Mouse (Mus musculus): ENCODE measurements around the gene Pdss2. TPM values are rescaled to one million over a fixed set of nuclear protein-coding genes. Genes with fewer than 3 reads are reported as not detected.
"Not testable (repeated sequence)": the region's sequence is repeated elsewhere in the genome, so short reads cannot be mapped to it uniquely, and the experiment has no call there.

The Pdss2 gene
- total and polyA plus RNA-seq, 2 experiments from 2014 or later: 18.4 to 21.1 TPM

DNA sequence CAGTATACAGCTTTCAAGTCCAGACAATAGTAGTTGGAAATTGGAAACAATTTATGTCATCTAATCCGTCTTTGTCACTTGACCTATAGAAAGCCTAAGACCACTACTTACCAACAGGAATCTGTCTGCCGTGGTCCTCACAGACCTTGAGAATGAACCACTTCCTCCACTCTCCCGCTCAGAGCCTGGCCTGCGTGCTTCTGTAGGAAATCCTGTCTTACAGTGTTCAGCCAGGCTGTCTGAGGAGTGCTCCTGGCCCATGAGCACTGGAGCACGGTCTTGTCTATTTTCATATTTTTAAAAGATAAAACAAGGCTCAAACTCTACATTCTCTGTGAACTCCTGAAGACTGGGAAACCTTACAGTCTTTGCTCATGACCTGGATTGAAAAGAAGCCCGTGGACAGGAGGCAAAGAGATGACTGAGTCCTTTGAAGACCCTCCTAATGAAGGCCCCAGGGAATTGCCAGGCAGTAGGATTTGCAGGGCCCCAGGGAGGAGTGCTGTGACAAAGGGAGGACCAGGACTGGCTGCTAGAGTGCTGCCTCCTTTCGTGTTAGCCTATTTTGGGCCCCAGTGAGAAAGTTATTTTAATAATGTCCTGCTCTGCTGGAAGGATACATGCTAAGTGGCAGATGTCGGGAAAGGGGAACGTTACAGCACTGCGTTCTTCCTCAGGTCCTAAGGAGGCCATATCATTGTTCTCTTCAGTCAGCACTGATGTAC lies 188.4 kb downstream of the Pdss2 start:
- no peak for DNase-seq
- H3K9ac ChIP-seq: no peak overlapping the region
- no peaks in the 10 kb centered on the region for H3K27me3 ChIP-seq (ENCODE audit: insufficient read depth, low read length)
- H3K4me2 ChIP-seq (ENCODE audit: low read depth): no peak overlapping the region
- 74% methylated on average over 10 of the region's 10 CpGs for WGBS
- no peak overlapping the region for H3K27ac ChIP-seq (ENCODE audit: low read depth, low read length)
- TF ChIP-seq CTCF (IDR thresholded peaks at IDR 0.05; ENCODE audit: low read depth): no peak
- no peaks in the 10 kb centered on the region for H3K36me3 ChIP-seq (ENCODE audit: insufficient read depth)
- no peak overlapping the region for H3K4me3 ChIP-seq (ENCODE audit: low read depth, low read length)
- H3K4me1 ChIP-seq (ENCODE audit: insufficient read depth): no peaks in the 10 kb centered on the region
- ATAC-seq: no peak
- H3K9me3 ChIP-seq (ENCODE audit: low read length): no peaks in the 10 kb centered on the region

GRCm38 (mm10) chr10:43411164-43411563 lies 189.9 kb downstream of the Pdss2 start:
- H3K9ac ChIP-seq; H3K36me3 ChIP-seq (ENCODE audit: insufficient read depth); H3K4me3 ChIP-seq (ENCODE audit: low read depth, low read length); H3K27ac ChIP-seq (ENCODE audit: low read depth, low read length); H3K4me2 ChIP-seq (ENCODE audit: low read depth); H3K4me1 ChIP-seq (ENCODE audit: insufficient read depth); H3K27me3 ChIP-seq (ENCODE audit: insufficient read depth, low read length); DNase-seq; ATAC-seq; H3K9me3 ChIP-seq (ENCODE audit: low read length): not testable (repeated sequence)
- 94% methylated on average over 3 of the region's 3 CpGs for WGBS

DNA sequence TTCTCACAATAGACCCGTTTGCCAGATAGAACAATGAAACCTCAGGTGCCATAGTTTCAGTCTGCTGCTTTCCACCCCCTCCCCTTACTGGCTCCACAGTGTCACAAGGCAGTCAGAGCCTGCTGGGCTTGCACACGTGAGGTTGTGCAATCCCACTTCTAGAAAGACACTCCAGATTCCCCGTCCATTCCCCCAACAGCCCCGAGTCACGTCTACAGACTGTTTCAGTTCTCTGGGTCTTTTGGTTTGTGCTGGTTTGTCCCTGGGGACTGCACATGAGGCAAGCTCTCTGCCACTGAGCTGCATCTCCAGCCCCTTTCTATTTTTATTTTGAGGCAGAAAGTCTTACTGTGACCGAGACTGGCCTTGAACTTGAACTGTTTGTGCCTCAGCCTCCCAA lies 196.1 kb downstream of the Pdss2 start:
- H3K27ac ChIP-seq (ENCODE audit: low read depth, low read length): no peak overlapping the region
- no peak for DNase-seq
- no peak overlapping the region for H3K4me2 ChIP-seq (ENCODE audit: low read depth)
- no peak overlapping the region for H3K9ac ChIP-seq
- H3K36me3 ChIP-seq (ENCODE audit: insufficient read depth): no peaks in the 10 kb centered on the region
- H3K4me1 ChIP-seq (ENCODE audit: insufficient read depth): peaks cover 5% of the 10 kb centered on the region; the same call in 1 of the 2 replicates
- TF ChIP-seq CTCF (IDR thresholded peaks at IDR 0.05; ENCODE audit: low read depth): no peak
- H3K4me3 ChIP-seq (ENCODE audit: low read depth, low read length): no peak overlapping the region
- no peaks in the 10 kb centered on the region for H3K9me3 ChIP-seq (ENCODE audit: low read length)
- H3K27me3 ChIP-seq (ENCODE audit: insufficient read depth, low read length): no peaks in the 10 kb centered on the region
- no peak for ATAC-seq
- 90% methylated on average over 6 of the region's 6 CpGs for WGBS

GRCm38 (mm10) chr10:43420660-43421413 lies 199.6 kb downstream of the Pdss2 start:
- Histone ChIP-seq H3K4me2 (ENCODE audit: low read depth) (no peak overlapping the region), H3K27ac (ENCODE audit: low read depth, low read length) (peak overlapping the region; percentile 23; the same call in 1 of the 2 replicates), H3K9me3 (ENCODE audit: low read length) (no peaks in the 10 kb centered on the region), H3K4me3 (ENCODE audit: low read depth, low read length) (no peak overlapping the region), H3K9ac (no peak overlapping the region), H3K4me1 (ENCODE audit: insufficient read depth) (peaks cover 5% of the 10 kb centered on the region; the same call in 1 of the 2 replicates), H3K27me3 (ENCODE audit: insufficient read depth, low read length) (no peaks in the 10 kb centered on the region), H3K36me3 (ENCODE audit: insufficient read depth) (no peaks in the 10 kb centered on the region)
- DNase-seq (peak; percentile 70), ATAC-seq (peak; percentile 79)
- peak; percentile 36 for TF ChIP-seq CTCF (IDR thresholded peaks at IDR 0.05; ENCODE audit: low read depth)
- WGBS: 54% methylated on average over 22 of the region's 22 CpGs

DNA sequence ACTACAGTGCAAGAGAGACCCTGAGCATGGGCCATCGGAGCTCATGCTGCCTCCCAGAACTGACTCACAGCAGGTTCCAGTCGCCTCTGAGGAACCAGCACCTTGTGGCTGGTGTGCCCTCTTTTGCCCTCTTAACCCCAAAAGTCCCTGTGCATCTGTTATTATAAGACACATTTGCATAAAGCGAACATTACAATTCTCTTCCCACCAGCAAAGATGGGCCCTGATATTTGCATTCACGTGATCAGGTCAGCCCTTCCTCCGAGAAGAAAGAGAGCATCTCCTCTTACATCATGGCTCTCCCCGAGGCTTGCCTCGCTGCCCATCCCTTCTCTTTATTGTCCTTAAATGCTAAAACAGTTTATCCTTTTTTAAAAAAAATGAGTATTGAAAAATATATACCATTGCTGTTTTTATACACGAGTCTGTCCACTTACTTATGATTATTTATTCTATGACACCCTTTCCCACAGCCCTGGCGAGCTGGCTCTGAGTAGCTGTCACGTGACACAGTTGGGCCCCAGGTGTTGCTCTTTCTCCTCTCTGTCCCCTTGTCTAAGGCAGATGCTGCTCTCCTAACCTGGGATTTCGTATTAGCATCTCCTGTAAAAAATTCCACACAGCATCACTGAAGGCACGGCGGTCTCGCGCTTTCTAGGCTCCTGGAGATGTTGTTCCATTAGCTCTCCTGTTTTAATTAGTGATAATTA lies 200.9 kb downstream of the Pdss2 start:
- Histone ChIP-seq H3K9ac (0 out of 2 replicates have a peak overlapping the region, but pooled peaks have one; percentile 14), H3K4me2 (ENCODE audit: low read depth) (no peak overlapping the region), H3K4me1 (ENCODE audit: insufficient read depth) (peaks cover 5% of the 10 kb centered on the region; the same call in 1 of the 2 replicates), H3K27me3 (ENCODE audit: insufficient read depth, low read length) (no peaks in the 10 kb centered on the region), H3K4me3 (ENCODE audit: low read depth, low read length) (no peak overlapping the region), H3K27ac (ENCODE audit: low read depth, low read length) (no peak overlapping the region), H3K36me3 (ENCODE audit: insufficient read depth) (no peaks in the 10 kb centered on the region), H3K9me3 (ENCODE audit: low read length) (no peaks in the 10 kb centered on the region)
- TF ChIP-seq CTCF (IDR thresholded peaks at IDR 0.05; ENCODE audit: low read depth): no peak
- 79% methylated on average over 15 of the region's 15 CpGs for WGBS
- ATAC-seq (no peak), DNase-seq (no peak)

GRCm38 (mm10) chr10:43424545-43424944 lies 203.3 kb downstream of the Pdss2 start:
- no peak overlapping the region for H3K4me3 ChIP-seq (ENCODE audit: low read depth, low read length)
- H3K9me3 ChIP-seq (ENCODE audit: low read length): no peaks in the 10 kb centered on the region
- no peak overlapping the region for H3K27ac ChIP-seq (ENCODE audit: low read depth, low read length)
- ATAC-seq (no peak), DNase-seq (no peak)
- TF ChIP-seq CTCF (IDR thresholded peaks at IDR 0.05; ENCODE audit: low read depth): no peak
- H3K36me3 ChIP-seq (ENCODE audit: insufficient read depth): no peaks in the 10 kb centered on the region
- H3K27me3 ChIP-seq (ENCODE audit: insufficient read depth, low read length): no peaks in the 10 kb centered on the region
- no peak overlapping the region for H3K9ac ChIP-seq
- peaks cover 5% of the 10 kb centered on the region; the same call in 1 of the 2 replicates for H3K4me1 ChIP-seq (ENCODE audit: insufficient read depth)
- WGBS: 97% methylated on average over 5 of the region's 5 CpGs
- no peak overlapping the region for H3K4me2 ChIP-seq (ENCODE audit: low read depth)
